Mouse (Mus musculus) hindbrain, embryonic 15.5 days (tissue): ENCODE measurements around the gene Fhit. TPM values are rescaled to one million over a fixed set of nuclear protein-coding genes. Genes with fewer than 3 reads are reported as not detected.

Experiments
- ATAC-seq: fragments of 200-750 bp; cut with Nextera tagmentation; 2 replicates; pipeline ENCODE4 v1.8.0; 2017; ENCODE audit warnings: low read depth, moderate number of reproducible peaks, moderate TSS enrichment; ENCODE audit not compliant: low FRiP score
- H3K27ac ChIP-seq: fragments of 300-500 bp; sonication (generic); replicated peaks from 2 replicates; pipeline ENCODE4 v1.5.1; 2015; ENCODE audit warnings: mild to moderate bottlenecking, inconsistent platforms
- H3K27me3 ChIP-seq: fragments of 300-500 bp; sonication (generic); 2 replicates; pipeline ENCODE4 v1.6.1; 2015; ENCODE audit warnings: control low read depth, inconsistent platforms
- H3K36me3 ChIP-seq: fragments of 300-500 bp; sonication (generic); 2 replicates; pipeline ENCODE4 v1.6.1; 2015; ENCODE audit warnings: control low read depth, inconsistent platforms
- H3K4me1 ChIP-seq: fragments of 300-500 bp; sonication (generic); replicated peaks from 2 replicates; pipeline ENCODE4 v1.6.1; 2015; ENCODE audit warnings: control low read depth, inconsistent platforms
- H3K4me2 ChIP-seq: fragments of 300-500 bp; sonication (generic); 2 replicates; pipeline ENCODE4 v1.6.1; 2015; ENCODE audit warnings: moderate library complexity, mild to moderate bottlenecking, inconsistent platforms
- H3K4me3 ChIP-seq: fragments of 300-500 bp; sonication (generic); 2 replicates; pipeline ENCODE4 v1.5.1; 2015; ENCODE audit warnings: mild to moderate bottlenecking, inconsistent platforms
- H3K9ac ChIP-seq: fragments of 300-500 bp; sonication (generic); 2 replicates; pipeline ENCODE4 v1.6.1; 2015; ENCODE audit warnings: inconsistent platforms
- H3K9me3 ChIP-seq: fragments of 300-500 bp; sonication (generic); 2 replicates; pipeline ENCODE4 v1.6.1; 2016; ENCODE audit warnings: control low read depth, inconsistent platforms
- WGBS: fragments of 180-500 bp; shearing (Covaris S2); methylation state at CpG from one replicate; pipeline ENCODE4 v1.1.7; 2015; 5-methylcytosine and 5-hydroxymethylcytosine counted together
- polyA plus RNA-seq: library from polyadenylated mRNA; unstranded; fragments of >200 nt; fragmentation: Nextera tagmentation; extraction: Ambion mirVana; gene quantifications from 2 replicates; pipeline ENCODE4 v1.2.1, GENCODE M21; 2015

The Fhit gene
- 9.1 and 9.2 TPM in 2 replicates for polyA plus RNA-seq

DNA sequence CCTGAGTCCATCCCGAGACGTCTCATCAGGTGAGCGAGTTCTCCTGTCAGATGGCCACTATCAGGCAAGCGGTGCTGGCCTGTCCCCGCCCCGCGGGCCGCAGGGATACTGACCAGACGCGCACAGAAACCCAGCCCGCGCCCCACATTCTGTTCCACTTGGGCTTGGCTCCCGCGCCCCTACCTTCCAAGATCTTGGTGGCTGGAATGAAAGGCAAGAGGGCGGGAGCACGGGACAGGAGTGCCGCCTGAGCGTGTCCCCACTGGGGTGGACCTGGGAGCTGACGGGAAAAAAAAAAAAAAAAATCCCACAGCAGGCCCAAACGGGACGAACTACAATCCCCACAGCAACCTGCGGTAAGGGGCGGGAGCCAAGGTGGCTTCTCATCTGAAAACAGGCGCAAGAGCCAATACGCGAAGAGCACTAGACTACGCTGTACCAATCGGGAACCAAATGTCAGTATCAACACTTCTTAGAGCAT, at the start of gene Fhit:
Gene Fhit (minus strand): TSS at position 285 of the 481 bp plus-strand sequence.
- Histone ChIP-seq H3K9me3 (no peaks in the 10 kb centered on the region), H3K36me3 (no peaks in the 10 kb centered on the region), H3K27ac (peak within 1 kb of the TSS; percentile 73), H3K9ac (peak within 1 kb of the TSS; percentile 71), H3K4me1 (peaks cover 8% of the 10 kb centered on the region; the same call in 1 of the 2 replicates), H3K27me3 (no peaks in the 10 kb centered on the region), H3K4me3 (peak within 1 kb of the TSS; percentile 57), H3K4me2 (peak within 1 kb of the TSS; percentile 85)
- peak; percentile 98 for ATAC-seq
- WGBS: under 1% methylated on average over 28 of the region's 28 CpGs

- no peak overlapping the region for H3K4me3 ChIP-seq
- peaks cover 4% of the 10 kb centered on the region; the same call in 1 of the 2 replicates for H3K4me1 ChIP-seq
- no peaks in the 10 kb centered on the region for H3K9me3 ChIP-seq
- H3K27ac ChIP-seq: no peak overlapping the region
- H3K36me3 ChIP-seq: no peaks in the 10 kb centered on the region
- ATAC-seq: no peak
- no peaks in the 10 kb centered on the region for H3K27me3 ChIP-seq
- H3K4me2 ChIP-seq: no peak overlapping the region
- WGBS: 49% methylated on average over 2 of the region's 2 CpGs
- no peak overlapping the region for H3K9ac ChIP-seq
Measured at GRCm38 (mm10) chr14:11206786-11207185, 45.0 kb upstream of the Fhit start.

DNA sequence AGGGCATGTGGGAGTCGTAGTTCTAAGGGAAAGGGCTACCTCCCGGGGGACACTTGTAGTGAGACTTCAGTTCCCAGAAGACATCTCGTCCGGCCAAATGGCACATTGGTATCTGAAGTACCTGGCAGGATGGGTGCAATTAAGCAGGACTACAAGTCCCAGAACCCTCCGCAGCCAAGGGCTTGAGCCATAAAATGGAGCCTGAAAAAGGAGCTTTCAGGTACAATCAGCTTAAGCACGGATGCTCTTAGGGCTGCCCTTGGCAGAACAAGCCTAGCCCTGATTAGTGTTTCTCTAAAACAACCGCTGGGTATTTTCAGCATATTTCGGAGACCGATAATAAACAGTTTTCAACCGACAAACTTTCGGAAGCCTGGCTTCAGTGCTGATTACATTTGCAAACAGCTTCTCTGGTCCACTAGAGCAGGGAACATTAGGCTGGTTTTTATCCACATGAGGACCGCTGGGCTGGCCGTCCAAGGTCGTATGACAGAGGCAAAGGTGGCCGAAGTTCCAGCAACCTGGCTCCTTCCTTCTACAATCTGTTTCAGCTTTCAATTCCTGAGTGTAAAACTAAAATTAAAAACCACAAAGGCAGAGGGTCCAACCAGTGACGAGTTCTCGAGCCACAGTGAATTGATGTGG, 907 bp downstream of the Fhit start:
- Histone ChIP-seq H3K9ac (peak overlapping the region; percentile 71), H3K27ac (peak overlapping the region; percentile 73), H3K4me2 (peak overlapping the region; percentile 85), H3K36me3 (no peaks in the 10 kb centered on the region), H3K4me3 (peak overlapping the region; percentile 57), H3K9me3 (no peaks in the 10 kb centered on the region), H3K4me1 (peaks cover 8% of the 10 kb centered on the region; the same call in 1 of the 2 replicates), H3K27me3 (no peaks in the 10 kb centered on the region)
- WGBS: 6% methylated on average over 17 of the region's 17 CpGs
- ATAC-seq: peak; percentile 92

- H3K4me2 ChIP-seq: no peak overlapping the region
- no peaks in the 10 kb centered on the region for H3K36me3 ChIP-seq
- H3K27me3 ChIP-seq: no peaks in the 10 kb centered on the region
- H3K9ac ChIP-seq: no peak overlapping the region
- no peaks in the 10 kb centered on the region for H3K9me3 ChIP-seq
- H3K27ac ChIP-seq: no peak overlapping the region
- 91% methylated on average over 11 of the region's 11 CpGs for WGBS
- H3K4me1 ChIP-seq: peaks cover 8% of the 10 kb centered on the region; the same call in 1 of the 2 replicates
- no peak overlapping the region for H3K4me3 ChIP-seq
- ATAC-seq: no peak
Measured at GRCm38 (mm10) chr14:11159641-11160040, 2.2 kb downstream of the Fhit start.

- H3K27me3 ChIP-seq: no peaks in the 10 kb centered on the region
- no peak overlapping the region for H3K9ac ChIP-seq
- ATAC-seq: no peak
- WGBS: 76% methylated on average over 7 of the region's 7 CpGs
- H3K9me3 ChIP-seq: no peaks in the 10 kb centered on the region
- peaks cover 8% of the 10 kb centered on the region; the same call in 1 of the 2 replicates for H3K4me1 ChIP-seq
- no peak overlapping the region for H3K27ac ChIP-seq
- no peak overlapping the region for H3K4me3 ChIP-seq
- H3K4me2 ChIP-seq: no peak overlapping the region
- no peaks in the 10 kb centered on the region for H3K36me3 ChIP-seq
Measured at GRCm38 (mm10) chr14:11159021-11159420, 2.8 kb downstream of the Fhit start.

DNA sequence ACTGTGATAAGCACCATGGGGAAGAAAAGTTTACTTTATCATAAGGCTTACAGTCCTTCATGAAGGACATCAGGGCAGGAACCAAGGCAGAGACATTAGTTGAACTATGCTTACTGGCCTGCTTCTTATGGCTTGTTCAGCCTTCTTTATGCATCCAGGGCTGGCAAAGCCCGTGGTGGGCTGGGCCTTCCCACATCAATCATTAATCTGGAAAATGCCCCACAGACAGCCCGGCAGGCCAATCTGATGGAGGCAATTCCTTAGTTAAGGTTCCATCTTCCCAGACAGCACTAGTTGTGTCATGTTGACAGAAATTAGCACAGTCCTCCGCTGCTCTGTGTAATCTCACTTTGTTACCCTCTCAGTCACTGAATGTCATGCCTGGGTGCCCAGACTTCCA, 4.1 kb downstream of the Fhit start:
- ATAC-seq: no peak
- Histone ChIP-seq H3K4me2 (no peak overlapping the region), H3K27ac (no peak overlapping the region), H3K9ac (no peak overlapping the region), H3K9me3 (no peaks in the 10 kb centered on the region), H3K27me3 (no peaks in the 10 kb centered on the region), H3K4me1 (peaks cover 8% of the 10 kb centered on the region; the same call in 1 of the 2 replicates), H3K36me3 (no peaks in the 10 kb centered on the region), H3K4me3 (no peak overlapping the region)
- 75% methylated on average over 3 of the region's 3 CpGs for WGBS

DNA sequence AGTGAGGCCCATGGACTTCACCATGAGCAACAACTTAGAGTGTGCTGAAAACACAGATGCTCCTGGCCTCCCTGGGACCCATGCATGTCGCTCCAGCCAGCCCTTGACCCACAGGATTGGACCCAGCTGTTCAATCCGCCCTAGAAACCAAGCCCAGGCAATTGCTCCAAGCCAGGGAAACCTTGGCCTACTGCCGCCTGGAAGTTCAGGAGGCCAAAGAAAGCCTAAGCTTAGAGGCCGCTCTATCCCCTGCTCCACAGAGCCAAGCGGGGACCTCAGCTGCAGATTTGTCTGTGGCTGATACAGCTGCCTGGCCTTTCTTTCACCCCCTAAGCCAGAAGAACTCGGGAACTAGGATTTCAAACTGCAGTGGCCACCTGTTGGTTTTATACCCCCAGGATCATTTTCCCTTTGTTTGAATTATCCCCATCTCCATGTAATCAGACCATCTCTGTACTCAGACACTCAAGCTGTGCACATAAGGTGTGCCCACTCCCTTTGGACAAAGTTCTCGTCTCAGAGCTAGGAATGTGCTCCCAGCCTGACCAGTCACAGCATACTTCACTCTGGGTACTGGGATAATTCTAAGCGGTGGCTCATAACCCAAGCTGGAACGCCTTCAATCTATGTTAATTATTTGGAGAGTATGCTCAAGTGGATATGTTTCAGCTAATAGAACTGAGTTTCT, 10.1 kb downstream of the Fhit start:
- H3K9me3 ChIP-seq: no peaks in the 10 kb centered on the region
- no peaks in the 10 kb centered on the region for H3K27me3 ChIP-seq
- no peak overlapping the region for H3K4me3 ChIP-seq
- H3K9ac ChIP-seq: no peak overlapping the region
- 81% methylated on average over 9 of the region's 9 CpGs for WGBS
- no peak for ATAC-seq
- no peak overlapping the region for H3K4me2 ChIP-seq
- no peaks in the 10 kb centered on the region for H3K4me1 ChIP-seq
- H3K36me3 ChIP-seq: no peaks in the 10 kb centered on the region
- H3K27ac ChIP-seq: no peak overlapping the region

GRCm38 (mm10) chr14:11133787-11134735, 27.8 kb downstream of the Fhit start:
- Histone ChIP-seq H3K9ac (no peak overlapping the region), H3K4me2 (no peak overlapping the region), H3K27ac (no peak overlapping the region), H3K9me3 (no peaks in the 10 kb centered on the region), H3K4me3 (no peak overlapping the region), H3K27me3 (no peaks in the 10 kb centered on the region), H3K4me1 (no peaks in the 10 kb centered on the region), H3K36me3 (no peaks in the 10 kb centered on the region)
- 81% methylated on average over 12 of the region's 12 CpGs for WGBS
- ATAC-seq: no peak

DNA sequence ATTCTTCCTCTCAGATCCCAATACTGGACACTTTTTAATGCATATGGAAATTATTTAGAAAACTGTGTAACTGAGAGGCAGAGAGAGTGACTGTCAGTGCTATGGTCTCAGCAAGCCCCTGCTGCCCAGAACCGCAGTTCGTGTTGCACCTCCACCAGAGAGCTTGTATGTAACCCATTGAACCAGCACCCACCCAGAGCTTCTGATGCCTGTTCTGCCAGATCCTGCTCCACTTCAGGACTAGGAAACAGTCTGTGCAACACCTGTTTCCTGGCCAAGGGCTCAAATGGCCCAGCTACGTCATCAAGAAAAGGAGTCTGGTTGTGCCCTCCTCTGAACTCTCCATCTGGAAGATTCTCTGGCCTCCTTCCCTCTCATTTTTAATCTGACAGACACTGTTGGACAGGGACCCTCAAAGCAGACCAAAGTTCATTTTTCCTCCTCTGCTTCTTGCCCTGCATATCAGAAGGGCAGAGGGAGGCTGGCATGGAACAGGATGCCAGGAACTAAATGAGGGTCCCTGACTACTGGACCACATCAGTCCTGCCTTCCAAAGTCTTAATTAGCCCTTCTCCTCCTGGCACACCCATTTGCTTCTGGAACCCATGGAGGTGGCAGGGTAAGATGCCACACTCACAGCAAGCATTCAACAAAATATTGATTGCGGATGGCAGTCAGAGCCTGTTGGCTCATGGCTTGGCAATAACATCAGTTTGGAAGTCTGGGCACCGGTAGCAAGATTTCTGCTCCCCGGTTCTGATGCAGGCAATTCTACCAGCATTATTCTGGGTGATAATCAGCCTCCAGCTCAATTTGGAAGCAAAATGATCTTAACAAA, 29.0 kb downstream of the Fhit start:
- Histone ChIP-seq H3K27me3 (no peaks in the 10 kb centered on the region), H3K4me1 (no peaks in the 10 kb centered on the region), H3K27ac (no peak overlapping the region), H3K4me3 (no peak overlapping the region), H3K9me3 (no peaks in the 10 kb centered on the region), H3K4me2 (no peak overlapping the region), H3K9ac (no peak overlapping the region), H3K36me3 (no peaks in the 10 kb centered on the region)
- peak; percentile 61; the same call in 1 of the 2 replicates for ATAC-seq
- WGBS: 81% methylated on average over 6 of the region's 6 CpGs

GRCm38 (mm10) chr14:11125096-11125495, 36.7 kb downstream of the Fhit start:
- H3K36me3 ChIP-seq: no peaks in the 10 kb centered on the region
- no peak for ATAC-seq
- H3K4me1 ChIP-seq: no peaks in the 10 kb centered on the region
- H3K4me3 ChIP-seq: no peak overlapping the region
- H3K27me3 ChIP-seq: no peaks in the 10 kb centered on the region
- no peak overlapping the region for H3K9ac ChIP-seq
- H3K27ac ChIP-seq: no peak overlapping the region
- 71% methylated on average over 11 of the region's 11 CpGs for WGBS
- no peak overlapping the region for H3K4me2 ChIP-seq
- no peaks in the 10 kb centered on the region for H3K9me3 ChIP-seq

DNA sequence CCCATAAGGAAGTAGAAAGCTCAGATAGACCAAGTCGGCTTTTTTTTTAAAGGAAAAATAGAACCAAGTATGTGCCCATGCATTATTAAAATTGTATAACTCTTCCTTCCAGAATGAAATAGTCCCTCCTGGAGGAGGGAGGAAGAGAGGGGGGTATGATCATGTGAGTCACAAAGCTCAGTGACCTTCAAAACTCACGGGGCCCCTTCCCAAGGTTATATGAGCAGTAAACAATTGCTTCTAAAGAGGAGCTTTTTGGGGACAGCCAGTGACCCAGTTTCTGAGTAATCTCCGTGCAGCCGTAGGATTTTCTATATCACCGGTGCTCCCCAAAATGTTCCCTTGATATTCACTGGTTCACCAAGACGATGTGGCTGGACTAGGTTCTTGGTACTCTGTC, 42.8 kb downstream of the Fhit start:
- WGBS: 89% methylated on average over 6 of the region's 6 CpGs
- Histone ChIP-seq H3K27me3 (no peaks in the 10 kb centered on the region), H3K9me3 (no peaks in the 10 kb centered on the region), H3K4me1 (no peaks in the 10 kb centered on the region), H3K4me2 (no peak overlapping the region), H3K36me3 (no peaks in the 10 kb centered on the region), H3K9ac (no peak overlapping the region), H3K27ac (no peak overlapping the region), H3K4me3 (no peak overlapping the region)
- no peak for ATAC-seq
